Mouse (Mus musculus) hindbrain, postnatal 0 days (tissue): ENCODE results near the gene Pkp4. TPM values are rescaled to one million over a fixed set of nuclear protein-coding genes. Genes with fewer than 3 reads are reported as not detected.

Source experiments
- ATAC-seq: fragments of 200-750 bp; cut with Nextera tagmentation; 2 replicates; pipeline ENCODE4 v1.8.0; 2017; ENCODE audit warnings: mild to moderate bottlenecking, moderate TSS enrichment, moderate library complexity
- DNase-seq: peaks from one replicate; pipeline ENCODE4 v3.0.0-alpha.2; 2015; ENCODE audit warnings: low spot score
- H3K27ac ChIP-seq: fragments of 300-500 bp; sonication (generic); 2 replicates; pipeline ENCODE4 v1.5.1; 2014; ENCODE audit warnings: mild to moderate bottlenecking
- H3K27me3 ChIP-seq: fragments of 300-500 bp; sonication (generic); 2 replicates; pipeline ENCODE4 v1.6.1; 2014; ENCODE audit warnings: low read length, mixed read lengths; ENCODE audit not compliant: insufficient read depth
- H3K36me3 ChIP-seq: fragments of 300-500 bp; sonication (generic); 2 replicates; pipeline ENCODE4 v1.6.1; 2014; ENCODE audit warnings: low read length, mixed read lengths; ENCODE audit not compliant: insufficient read depth
- H3K4me1 ChIP-seq: fragments of 300-500 bp; sonication (generic); 2 replicates; pipeline ENCODE4 v1.6.1; 2014; ENCODE audit warnings: antibody characterized with exemption, low read length, mixed read lengths; ENCODE audit not compliant: insufficient read depth
- H3K4me2 ChIP-seq: fragments of 300-500 bp; sonication (generic); 2 replicates; pipeline ENCODE4 v1.6.1; 2014; ENCODE audit warnings: low read depth, mild to moderate bottlenecking, low read length, moderate library complexity, mixed read lengths
- H3K4me3 ChIP-seq: fragments of 300-500 bp; sonication (generic); 2 replicates; pipeline ENCODE4 v1.5.1; 2014; ENCODE audit warnings: low read length
- H3K9ac ChIP-seq: fragments of 300-500 bp; sonication (generic); replicated peaks from 2 replicates; pipeline ENCODE4 v1.6.1; 2014; ENCODE audit warnings: mild to moderate bottlenecking, low read length, moderate library complexity, mixed read lengths
- H3K9me3 ChIP-seq: fragments of 300-500 bp; sonication (generic); 2 replicates; pipeline ENCODE4 v1.6.1; 2016; ENCODE audit warnings: low read length, mixed read lengths
- CTCF ChIP-seq: IDR thresholded peaks from 2 replicates; pipeline ENCODE4 v1.5.1; 2016; ENCODE audit warnings: antibody characterized with exemption, control low read depth, low read depth
- WGBS: fragments of 180-500 bp; shearing (Covaris S2); extraction: QIAGEN DNeasy Blood & Tissue Kit; methylation state at CpG from one replicate; pipeline ENCODE4 v1.1.7; 2014; 5-methylcytosine and 5-hydroxymethylcytosine counted together
- polyA plus RNA-seq: library from polyadenylated mRNA; unstranded; fragments of >200 nt; fragmentation: Nextera tagmentation; extraction: Ambion mirVana; gene quantifications from 2 replicates; pipeline ENCODE4 v1.2.1, GENCODE M21; 2015
- total RNA-seq: library from RNA; depleted of rRNA; stranded (reverse); fragments of >200 nt; gene quantifications from 2 replicates; pipeline ENCODE4 v1.2.3, GENCODE M21; 2014; rRNA removed

Gene Pkp4
- total RNA-seq (100 and 102 TPM in 2 replicates), polyA plus RNA-seq (22.9 and 24.5 TPM in 2 replicates)

- Histone ChIP-seq H3K9ac (peak within 1 kb of the TSS; percentile 83), H3K4me2 (peak within 1 kb of the TSS; percentile 72), H3K27ac (peak within 1 kb of the TSS; percentile 88), H3K9me3 (no peaks in the 10 kb centered on the region), H3K36me3 (no peaks in the 10 kb centered on the region), H3K27me3 (no peaks in the 10 kb centered on the region), H3K4me1 (no peaks in the 10 kb centered on the region), H3K4me3 (peak within 1 kb of the TSS; percentile 87)
- ATAC-seq (peak; percentile 98), DNase-seq (peak; percentile 98)
- TF ChIP-seq CTCF: no peak
- 4% methylated on average over 20 of the region's 37 CpGs for WGBS
These were observed at the start of gene Pkp4, which contains the start of gene Ccdc148 for GRCm38 (mm10) chr2:59160605-59160963. TSS of gene Pkp4 (plus strand) at chr2:59160850. TSS of gene Ccdc148 (minus strand) at chr2:59160683.

- Histone ChIP-seq H3K36me3 (no peaks in the 10 kb centered on the region), H3K9me3 (no peaks in the 10 kb centered on the region), H3K4me1 (no peaks in the 10 kb centered on the region), H3K27ac (no peak overlapping the region), H3K4me2 (no peak overlapping the region), H3K27me3 (no peaks in the 10 kb centered on the region), H3K4me3 (no peak overlapping the region), H3K9ac (no peak overlapping the region)
- no peak for TF ChIP-seq CTCF
- WGBS: 86% methylated on average over 7 of the region's 7 CpGs
- no peak for ATAC-seq
- no peak for DNase-seq
These were observed 31.6 kb upstream of the Pkp4 start for GRCm38 (mm10) chr2:59129023-59129422.

GRCm38 (mm10) chr2:59129821-59130220 lies 30.8 kb upstream of the Pkp4 start:
- ATAC-seq (no peak), DNase-seq (no peak)
- Histone ChIP-seq H3K4me2 (no peak overlapping the region), H3K9ac (no peak overlapping the region), H3K4me1 (no peaks in the 10 kb centered on the region), H3K36me3 (no peaks in the 10 kb centered on the region), H3K9me3 (no peaks in the 10 kb centered on the region), H3K27ac (no peak overlapping the region), H3K4me3 (no peak overlapping the region), H3K27me3 (no peaks in the 10 kb centered on the region)
- 71% methylated on average over 8 of the region's 8 CpGs for WGBS
- no peak for TF ChIP-seq CTCF

- Histone ChIP-seq H3K9ac (no peak overlapping the region), H3K4me1 (no peaks in the 10 kb centered on the region), H3K9me3 (no peaks in the 10 kb centered on the region), H3K27ac (no peak overlapping the region), H3K4me2 (no peak overlapping the region), H3K36me3 (no peaks in the 10 kb centered on the region), H3K27me3 (no peaks in the 10 kb centered on the region), H3K4me3 (no peak overlapping the region)
- ATAC-seq: no peak
- TF ChIP-seq CTCF: no peak
- DNase-seq: no peak
- WGBS: 93% methylated on average over 8 of the region's 8 CpGs
These were observed 29.6 kb upstream of the Pkp4 start for GRCm38 (mm10) chr2:59131044-59131443.

GRCm38 (mm10) chr2:59155428-59155827 lies 5.2 kb upstream of the Pkp4 start:
- no peak for TF ChIP-seq CTCF
- H3K36me3 ChIP-seq: no peaks in the 10 kb centered on the region
- H3K27ac ChIP-seq: no peak overlapping the region
- H3K4me3 ChIP-seq: no peak overlapping the region
- DNase-seq (no peak), ATAC-seq (no peak)
- no peak overlapping the region for H3K9ac ChIP-seq
- H3K4me2 ChIP-seq: no peak overlapping the region
- H3K9me3 ChIP-seq: no peaks in the 10 kb centered on the region
- H3K27me3 ChIP-seq: no peaks in the 10 kb centered on the region
- no peaks in the 10 kb centered on the region for H3K4me1 ChIP-seq

GRCm38 (mm10) chr2:59158117-59158516 lies 2.5 kb upstream of the Pkp4 start:
- TF ChIP-seq CTCF: no peak
- ATAC-seq: no peak
- WGBS: 55% methylated on average over 2 of the region's 2 CpGs

GRCm38 (mm10) chr2:59159961-59160604 lies 567 bp upstream of the Pkp4 start:
- DNase-seq: peak; percentile 53
- Histone ChIP-seq H3K27ac (peak overlapping the region; percentile 51; the same call in 1 of the 2 replicates), H3K9me3 (no peaks in the 10 kb centered on the region), H3K9ac (peak overlapping the region; percentile 45), H3K36me3 (no peaks in the 10 kb centered on the region), H3K4me3 (peak overlapping the region; percentile 87), H3K4me2 (peak overlapping the region; percentile 72), H3K4me1 (no peaks in the 10 kb centered on the region), H3K27me3 (no peaks in the 10 kb centered on the region)
- ATAC-seq: peak; percentile 39
- WGBS: under 1% methylated on average over 16 of the region's 16 CpGs
- no peak for TF ChIP-seq CTCF

More at GRCm38 (mm10) chr2:59158117-59158516, 2.5 kb upstream of the Pkp4 start:
- no peak overlapping the region for H3K4me2 ChIP-seq
- H3K36me3 ChIP-seq: no peaks in the 10 kb centered on the region
- H3K4me1 ChIP-seq: no peaks in the 10 kb centered on the region
- no peak overlapping the region for H3K27ac ChIP-seq
- DNase-seq: no peak
- H3K27me3 ChIP-seq: no peaks in the 10 kb centered on the region
- H3K9me3 ChIP-seq: no peaks in the 10 kb centered on the region
- no peak overlapping the region for H3K4me3 ChIP-seq
- no peak overlapping the region for H3K9ac ChIP-seq
